Mouse (Mus musculus) layer of hippocampus, postnatal 36 days (tissue): ENCODE data around the gene Dock7. TPM values are rescaled to one million over a fixed set of nuclear protein-coding genes. Genes with fewer than 3 reads are reported as not detected.

Experiments used
- DNase-seq, 2 experiments: peaks; one replicate each; pipeline ENCODE4 v3.0.0; 2022
- total RNA-seq, 2 experiments: library from RNA; stranded (reverse); gene quantifications; 2 replicates each; pipeline ENCODE4 v1.2.3; 2021

The Dock7 gene
- total RNA-seq, 2 experiments from 2014 or later, result 33.4 to 35.9 TPM

DNA sequence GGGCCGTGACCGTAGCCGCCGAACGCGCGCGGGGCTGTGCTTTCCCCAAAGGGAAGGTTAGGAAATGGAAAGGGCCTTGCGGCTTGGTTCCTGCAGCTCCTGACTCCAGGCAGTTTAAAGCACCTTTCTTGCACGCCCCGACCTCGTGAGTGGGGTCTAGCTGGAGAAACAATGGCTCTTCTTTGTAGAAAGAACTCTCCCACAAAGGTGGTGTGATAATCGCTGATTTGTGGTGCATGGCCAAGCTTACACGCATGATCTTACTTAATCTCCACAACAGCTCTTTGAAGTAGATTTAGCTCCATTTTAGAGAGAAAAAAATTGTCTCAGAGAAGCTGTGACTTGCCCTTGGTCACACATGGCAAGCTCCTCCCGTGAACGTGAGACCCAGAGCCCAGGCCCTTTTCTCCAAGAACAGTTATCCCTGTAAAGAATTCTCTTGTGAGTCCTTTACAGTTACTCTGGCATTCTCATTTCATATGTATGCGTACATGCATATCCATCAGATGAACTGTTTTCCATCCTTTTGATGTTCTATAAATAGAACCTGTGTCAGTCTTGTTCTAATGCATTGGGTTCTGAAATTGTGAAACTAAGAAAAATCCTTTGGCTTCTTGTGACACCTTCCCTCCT, 524 bp upstream of the Dock7 start:
- no peak for DNase-seq

DNA sequence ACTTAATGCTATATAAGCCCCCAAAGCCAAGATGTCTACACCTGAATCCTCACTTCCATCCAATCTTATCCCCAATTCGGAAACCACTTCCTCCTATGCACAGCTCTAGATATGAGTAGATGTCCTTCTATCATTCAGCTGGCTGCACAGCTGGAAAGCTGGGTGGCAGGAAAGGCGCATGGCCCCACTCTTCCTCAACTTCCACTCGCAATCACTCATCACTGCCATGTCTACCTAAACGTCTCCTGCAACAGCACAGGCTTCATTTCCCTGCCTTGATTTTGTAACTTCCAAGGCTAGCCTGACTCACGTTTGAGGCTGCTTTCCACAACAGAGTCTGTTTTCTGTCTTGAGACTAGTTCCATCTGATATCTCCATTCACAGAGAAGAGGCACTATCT, 1.7 kb downstream of the Dock7 start:
- DNase-seq, result no peak

DNA sequence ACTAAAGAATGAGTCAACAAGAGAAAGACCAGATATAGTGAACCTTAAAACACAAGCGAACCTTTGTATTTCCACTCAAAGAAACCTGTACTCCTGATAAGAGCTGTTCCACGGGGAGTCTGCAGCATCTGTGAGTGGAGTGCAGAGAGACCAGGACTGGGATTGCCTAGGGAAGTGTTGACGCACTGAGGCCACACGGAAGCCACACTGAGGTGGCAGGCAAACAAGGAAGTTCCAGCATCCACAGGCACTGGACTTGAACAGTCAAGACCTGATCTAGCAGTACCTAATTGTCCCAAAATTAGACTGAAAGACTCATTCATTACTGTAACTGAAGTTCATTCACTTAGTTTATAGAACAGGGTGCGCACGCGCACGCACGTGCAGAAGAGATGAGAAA, 4.9 kb downstream of the Dock7 start:
- DNase-seq, result no peak

DNA sequence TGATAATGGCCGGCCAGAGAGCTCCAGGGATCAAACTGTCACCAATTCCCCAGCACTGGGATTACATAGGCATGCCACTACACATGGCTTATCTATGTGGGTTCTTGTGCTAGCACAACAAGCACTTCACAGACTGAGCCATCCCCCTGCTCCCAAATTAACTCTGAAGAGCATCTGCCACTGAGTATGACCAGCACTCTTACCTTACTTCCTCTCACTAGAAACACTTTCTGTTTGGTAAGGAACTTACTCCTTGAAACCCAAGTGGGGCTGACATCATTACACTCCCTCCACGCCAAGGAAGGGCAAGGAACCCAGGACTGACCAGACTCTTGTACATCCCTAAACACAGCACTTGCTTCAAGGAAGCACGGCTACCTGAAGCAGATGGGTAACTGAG, 9.0 kb downstream of the Dock7 start:
- no peak for DNase-seq

DNA sequence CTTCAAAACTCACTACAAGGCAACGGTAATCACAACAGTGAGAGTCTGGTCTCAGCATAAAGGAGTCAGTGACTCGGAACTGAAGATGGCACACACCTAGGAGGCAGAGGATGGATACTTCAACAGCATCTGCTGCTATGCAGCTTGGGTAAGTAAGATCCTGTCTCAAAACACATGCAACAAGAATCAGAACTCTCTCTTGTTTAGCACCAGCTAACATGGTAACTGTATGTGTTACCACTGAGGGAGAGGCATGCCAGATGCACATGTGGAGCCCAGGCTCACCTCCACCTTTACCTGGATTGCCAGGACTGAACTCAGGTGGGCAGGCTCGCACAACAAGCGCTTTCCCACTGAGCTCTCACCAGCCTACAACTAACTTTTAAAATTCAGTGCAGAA, 11.9 kb downstream of the Dock7 start:
- DNase-seq, result no peak

DNA sequence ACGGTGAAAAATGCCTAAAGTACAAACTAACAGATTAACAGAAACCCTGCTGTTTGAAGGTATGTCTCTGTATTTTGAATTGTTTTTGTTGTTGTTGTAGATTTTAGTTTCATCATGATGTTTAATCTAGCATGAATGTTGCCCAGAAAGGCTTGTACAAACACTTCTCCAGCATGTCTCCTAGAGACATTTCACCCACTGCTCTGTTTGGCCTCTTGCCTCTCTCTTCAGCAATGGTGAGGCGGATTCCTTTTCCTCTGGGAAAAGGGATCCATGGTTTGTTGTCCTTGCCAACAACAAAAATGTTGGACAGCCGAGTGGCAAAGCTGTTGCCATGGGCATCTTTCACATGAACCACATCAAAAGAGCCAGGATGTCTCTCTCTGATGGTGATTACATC, 17.9 kb downstream of the Dock7 start:
- DNase-seq, result no peak

DNA sequence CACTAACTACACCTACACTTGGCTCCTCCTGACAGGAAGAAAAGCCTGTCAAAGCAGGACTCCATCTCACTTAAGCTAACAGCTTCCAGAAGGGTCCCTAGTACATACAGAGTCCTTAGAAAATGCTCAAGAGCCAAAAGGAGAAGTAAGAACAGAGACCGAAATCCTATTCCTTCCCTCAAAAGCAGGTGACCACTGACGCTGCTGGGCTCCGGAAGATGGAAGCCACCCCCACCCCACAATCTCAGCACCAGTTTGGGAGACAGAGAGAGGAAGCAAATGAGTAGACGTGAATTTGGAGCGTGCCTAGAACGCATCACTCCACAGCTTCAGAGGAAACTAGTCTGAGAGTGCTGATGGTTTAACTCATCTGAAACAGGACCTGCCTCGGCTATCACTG, 20.0 kb downstream of the Dock7 start:
- no peak for DNase-seq

DNA sequence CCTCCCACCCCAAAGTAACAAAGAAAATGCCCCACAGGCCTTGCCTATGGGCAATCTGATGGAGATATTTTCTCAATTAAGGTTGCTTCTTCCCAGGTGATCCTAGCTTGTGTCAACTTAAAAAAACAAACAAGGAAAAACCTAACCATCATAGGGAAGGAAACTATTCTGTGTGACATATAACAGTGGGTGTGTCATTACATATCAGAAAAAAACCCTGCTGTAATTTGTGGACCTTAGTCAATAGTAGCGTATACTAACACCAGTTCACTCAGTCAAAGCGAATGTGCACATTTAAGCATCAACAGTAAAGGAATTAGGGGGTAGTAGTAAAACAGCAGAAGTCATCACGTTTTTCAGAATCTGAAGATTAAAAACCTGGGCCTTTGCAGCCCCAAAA, 28.9 kb downstream of the Dock7 start:
- no peak for DNase-seq

DNA sequence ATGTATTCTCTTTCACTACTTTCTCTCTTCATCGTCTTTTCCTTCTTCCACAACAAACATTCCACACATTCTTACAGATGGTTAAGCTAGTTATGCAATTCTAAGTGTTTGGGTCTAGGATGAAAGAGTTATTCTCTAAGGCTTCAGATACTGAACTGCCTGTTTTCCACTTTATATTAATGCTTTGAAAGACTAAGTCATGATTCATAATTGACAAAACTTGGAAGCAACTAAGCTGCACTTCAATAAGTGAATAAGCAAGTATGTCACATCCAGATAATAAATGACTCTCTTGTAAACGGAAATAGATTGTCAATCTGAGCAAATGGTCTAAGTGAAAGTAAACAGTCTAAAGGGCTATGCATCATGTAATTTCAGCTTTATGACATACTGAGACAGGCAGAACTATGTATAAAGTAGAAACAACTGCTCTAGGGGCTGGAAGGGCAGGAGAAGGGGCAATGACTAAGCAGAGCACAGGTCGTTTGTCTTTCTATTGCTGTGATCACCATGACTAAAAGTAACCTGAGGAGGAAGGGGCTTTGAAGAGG, 29.5 kb downstream of the Dock7 start:
- no peak for DNase-seq

DNA sequence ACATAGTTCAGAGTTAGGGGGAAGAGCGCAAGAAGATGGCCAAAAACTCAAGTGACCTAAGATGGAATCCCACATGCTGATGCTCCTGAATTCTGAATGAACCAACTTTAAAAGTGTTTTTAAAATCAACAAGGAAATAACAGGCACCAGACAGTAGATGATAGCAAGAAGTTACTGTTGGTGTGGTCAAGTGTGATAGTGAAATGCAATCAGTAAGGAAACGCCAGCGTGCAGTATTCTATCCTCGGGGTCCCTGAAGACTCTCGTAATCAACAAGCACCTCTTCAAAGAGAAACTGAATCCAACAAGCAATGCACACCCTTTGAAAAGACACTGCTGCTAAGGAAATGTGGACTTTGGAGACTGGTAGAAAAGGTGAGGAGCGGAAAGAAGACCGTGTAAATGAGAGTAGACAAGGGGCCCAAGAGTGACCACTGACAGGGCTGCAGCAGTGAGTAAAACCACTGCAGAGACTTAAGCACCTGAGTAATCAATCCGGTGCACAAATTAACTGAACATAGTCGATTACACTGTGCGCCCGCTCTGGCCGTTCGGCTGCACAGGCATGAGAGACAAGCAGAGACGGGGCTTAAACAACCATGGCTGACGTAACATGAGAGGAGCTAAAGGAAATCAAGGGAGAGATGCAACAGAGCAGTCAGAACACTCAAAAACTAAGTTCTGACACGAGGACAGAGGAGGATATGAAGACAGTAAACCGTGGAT, 32.8 kb downstream of the Dock7 start:
- DNase-seq, result no peak

DNA sequence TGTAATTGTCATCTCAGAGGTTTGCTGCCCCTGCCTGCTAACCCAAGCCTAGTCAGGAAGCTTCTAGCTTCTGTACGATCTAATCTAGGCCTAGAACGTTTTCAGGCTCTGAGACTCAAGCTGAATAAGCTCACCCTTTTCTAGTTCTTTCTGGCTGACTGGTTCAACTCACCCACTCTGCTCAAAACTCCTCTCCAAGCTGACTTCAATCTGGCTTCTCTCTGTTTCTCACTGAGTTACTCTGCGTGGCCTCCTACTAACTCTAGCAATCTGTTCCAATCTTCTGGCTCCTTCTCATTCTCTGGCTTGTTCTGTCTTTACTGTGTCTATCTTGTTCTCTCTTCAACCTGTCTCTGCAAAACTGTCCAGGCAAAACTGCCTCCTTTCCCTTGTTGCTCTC, 36.9 kb downstream of the Dock7 start:
- DNase-seq, result no peak

DNA sequence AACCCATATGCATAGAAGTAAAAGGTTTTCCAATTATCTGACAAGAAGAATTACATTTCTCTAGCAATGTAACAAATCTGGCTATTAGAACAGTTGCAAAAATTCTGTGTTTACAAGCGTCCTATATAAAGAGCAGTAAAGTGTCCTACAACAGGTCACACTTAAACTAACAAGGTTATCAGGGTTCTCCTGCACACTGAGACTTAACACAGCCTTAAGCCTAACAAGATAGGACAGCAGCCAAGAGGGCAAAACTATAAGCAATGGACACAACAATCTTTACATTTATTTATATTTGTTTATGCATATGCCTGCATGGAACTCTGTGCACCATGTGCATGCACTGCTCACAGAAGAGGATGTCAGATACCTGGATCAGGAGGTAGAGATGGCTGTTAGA, 39.5 kb downstream of the Dock7 start:
- no peak for DNase-seq

DNA sequence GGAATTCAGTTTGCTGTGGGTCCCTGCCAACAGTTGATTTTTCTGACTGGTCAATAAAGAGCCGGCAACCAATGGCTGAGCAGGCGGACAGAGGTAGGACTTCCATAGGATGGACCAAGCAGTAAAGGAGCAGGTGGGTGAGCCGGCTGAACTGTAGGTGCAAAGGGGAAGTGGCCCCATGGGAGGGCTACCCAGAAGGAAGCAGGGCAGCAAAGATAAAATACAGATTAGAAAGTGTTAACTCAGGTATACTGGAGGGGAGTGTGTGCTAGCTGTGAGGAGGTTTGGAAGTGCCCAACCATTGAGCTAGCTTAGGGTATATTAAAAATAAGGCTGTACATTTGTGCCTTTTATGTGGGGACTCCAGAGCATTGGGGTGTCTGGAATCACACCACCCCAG, 42.7 kb downstream of the Dock7 start:
- DNase-seq, result no peak

DNA sequence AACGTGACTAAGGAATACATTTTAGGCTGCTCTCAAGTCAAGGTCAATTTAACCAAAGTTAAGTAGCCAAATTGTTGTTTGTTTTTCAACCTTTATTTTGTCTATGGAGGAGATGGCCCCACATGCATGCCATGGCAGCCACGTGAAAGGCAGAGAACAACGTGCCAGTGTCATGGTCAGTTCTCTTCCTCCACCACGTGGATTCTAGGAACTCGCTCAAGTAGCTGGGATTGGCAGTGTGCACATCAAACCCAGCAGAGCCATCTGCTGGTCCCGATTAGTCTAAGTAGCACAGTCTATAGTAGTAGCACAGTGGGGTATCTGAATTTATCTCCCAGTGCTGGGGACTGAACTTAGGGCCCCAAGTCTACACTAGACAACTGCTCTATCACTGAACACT, 51.9 kb downstream of the Dock7 start:
- DNase-seq, result no peak

DNA sequence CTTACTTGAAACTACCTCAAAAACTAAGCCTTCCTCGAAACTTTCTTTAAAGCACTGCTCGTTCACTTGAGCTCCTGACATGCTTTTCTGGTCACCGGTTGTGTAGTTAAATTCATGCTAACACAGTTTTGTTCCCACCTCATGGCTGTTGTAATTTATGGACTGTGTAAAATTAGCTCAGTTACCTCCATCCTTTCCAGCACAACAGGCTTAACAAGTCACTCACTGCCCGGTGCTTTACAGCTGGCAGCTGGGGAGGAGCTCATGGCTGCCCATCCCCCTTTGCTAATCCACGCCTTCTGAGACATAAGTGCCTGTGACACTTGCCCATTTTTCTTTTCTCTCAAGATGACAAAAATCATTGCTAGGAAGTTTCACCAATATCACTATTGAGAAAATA, 56.2 kb downstream of the Dock7 start:
- DNase-seq, result no peak

DNA sequence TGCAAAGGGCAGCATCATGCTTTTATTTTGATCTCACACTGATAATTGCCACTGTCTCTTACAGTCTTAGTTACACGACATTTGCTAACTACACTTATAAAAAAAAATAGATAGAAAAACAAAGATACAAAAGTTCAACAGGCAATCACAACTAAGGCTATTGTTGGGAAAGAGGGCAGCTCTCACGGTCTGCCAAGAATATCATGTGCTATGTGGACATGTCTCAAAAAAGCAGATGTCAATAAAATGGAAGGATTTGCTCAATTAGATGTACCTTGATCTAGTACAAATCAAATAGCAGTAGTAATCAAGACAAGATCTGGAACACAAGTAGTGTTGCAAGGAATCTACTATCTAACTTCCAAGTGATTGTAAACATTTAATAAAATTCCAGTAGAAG, 72.1 kb downstream of the Dock7 start:
- DNase-seq, result no peak

DNA sequence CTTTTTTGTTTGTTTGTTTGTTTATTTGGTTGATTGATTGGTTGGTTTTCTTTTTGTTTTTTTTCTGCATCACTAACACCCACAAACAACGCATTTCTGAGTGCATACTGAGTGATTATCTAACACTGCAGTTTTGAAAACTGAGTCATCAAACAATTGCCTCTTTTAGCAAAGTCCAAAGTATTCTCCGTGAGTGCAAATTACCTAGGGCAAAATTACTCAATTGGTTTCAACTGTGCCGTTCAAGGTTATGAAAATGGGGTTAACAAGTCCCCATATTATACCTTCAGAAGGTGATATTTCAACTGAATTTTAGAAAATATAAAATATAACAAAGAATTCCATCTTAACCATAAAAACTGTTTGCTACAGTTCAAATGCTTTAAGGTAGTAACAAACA, 74.2 kb downstream of the Dock7 start:
- no peak for DNase-seq

DNA sequence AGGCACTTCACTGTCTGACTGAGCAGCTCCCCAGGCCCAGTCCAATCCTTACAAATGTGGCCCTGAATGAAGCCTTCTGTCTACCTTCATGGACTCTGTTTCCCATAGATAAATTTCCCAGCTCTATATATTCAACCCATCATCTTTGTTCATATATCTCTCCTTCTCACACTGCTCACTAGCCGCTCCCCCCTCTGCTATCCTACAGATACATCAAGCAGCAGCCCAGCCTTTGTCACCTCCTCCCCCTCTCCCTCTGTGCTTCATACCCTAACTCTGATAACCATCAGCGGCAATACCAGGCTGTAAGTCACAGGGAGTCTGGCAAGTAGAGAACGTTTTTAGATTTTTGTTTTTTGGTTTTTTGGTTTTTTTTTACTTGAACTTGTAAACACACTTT, 75.9 kb downstream of the Dock7 start:
- no peak for DNase-seq

DNA sequence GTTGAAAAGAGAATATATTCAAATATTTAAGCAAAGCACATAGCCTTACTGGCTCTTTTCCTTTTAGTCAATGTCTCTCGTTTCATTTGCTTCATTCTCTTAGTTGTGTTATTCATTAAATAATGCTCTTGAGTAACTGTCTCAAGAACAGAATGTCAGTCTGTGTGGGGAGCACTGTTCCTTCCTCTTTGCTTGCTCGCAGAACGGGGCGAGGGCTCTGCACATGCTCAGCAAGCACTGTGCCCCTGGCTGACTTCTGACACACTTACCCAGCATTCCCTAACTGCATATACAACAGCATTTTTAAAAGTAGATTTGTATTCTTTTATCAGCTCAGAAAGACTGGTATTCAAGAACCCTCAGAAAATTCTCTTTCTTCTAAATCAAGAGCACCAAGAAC, 87.8 kb downstream of the Dock7 start:
- DNase-seq, result peak in 1 of 2 experiments; percentile 9

DNA sequence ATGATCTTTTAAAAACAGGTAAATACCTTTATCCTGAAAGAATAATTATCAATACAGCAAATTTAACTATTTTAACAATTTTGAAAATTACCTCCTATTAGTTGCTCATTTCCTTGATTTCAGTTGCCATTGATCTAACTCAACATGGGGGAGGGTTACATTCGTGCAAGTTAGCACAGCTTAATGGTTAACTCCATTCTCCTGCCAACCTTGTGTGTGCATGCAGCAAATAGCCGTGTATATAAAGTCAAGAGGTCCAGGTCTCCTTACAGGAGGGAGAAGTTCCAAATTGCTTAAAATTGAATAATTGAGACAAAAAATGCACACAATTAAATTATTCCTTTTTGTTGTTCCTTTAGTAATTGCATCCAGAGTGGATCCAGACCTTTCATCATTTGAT, 90.0 kb downstream of the Dock7 start, which contains the start of gene Angptl3:
Gene Angptl3 (plus strand): TSS at position 269 of the 400 bp plus-strand sequence.
- DNase-seq, result no peak

DNA sequence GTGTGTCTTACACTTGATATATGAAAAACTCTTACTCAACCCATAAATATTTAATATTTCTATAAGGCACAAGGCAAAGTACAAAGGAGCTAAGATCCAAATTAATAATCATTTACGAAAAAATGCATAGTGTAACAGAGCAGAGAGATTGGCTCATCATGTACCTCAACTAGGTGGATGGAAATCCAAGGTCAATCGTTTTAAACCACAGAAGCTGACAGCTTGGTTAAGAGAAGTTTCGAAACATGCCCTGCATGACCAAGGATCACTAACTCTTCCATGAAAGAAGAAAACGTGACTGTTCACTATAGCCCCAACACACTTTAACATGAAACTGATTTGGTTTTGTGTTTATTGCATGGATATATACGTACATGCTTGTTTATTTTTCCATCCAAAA, 92.3 kb downstream of the Dock7 start:
- no peak for DNase-seq

DNA sequence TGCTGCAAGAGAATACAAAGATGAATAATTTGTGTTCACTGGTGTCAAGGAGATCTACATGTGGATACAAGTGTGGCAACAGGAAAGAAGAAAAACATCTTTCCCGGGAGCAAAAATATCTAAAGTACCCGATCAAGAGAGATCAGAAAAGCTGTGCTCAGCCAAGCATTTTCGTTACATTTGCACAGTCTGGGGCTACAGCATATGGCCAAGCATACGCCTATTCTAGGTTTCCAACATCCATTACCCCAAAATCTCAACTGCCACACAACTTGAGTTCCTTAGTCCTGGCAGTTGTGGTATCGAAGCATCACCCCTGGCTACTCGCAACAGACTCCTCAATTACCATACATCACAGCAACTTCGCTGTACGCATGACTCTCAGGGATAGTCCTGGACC, 98.5 kb downstream of the Dock7 start:
- no peak for DNase-seq

DNA sequence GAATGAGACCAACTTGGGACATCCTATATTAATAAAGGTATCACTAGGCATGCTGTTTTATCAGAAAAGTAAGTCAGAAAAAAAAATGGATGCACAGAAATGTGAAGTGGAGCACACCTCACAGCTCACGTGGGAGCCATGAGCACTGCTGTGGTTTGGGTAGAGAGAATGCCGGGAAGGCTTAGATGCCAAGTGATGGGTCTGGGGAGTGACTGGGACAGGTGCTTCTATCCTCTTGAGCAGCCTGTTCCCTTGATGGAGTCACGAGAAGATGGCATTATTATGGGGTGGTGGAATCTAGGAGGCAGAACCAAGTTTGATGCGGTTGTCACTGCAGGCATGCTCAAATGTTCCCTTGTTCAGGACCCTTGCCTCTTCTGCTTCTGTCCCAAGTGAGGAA, 109.7 kb downstream of the Dock7 start:
- no peak for DNase-seq

DNA sequence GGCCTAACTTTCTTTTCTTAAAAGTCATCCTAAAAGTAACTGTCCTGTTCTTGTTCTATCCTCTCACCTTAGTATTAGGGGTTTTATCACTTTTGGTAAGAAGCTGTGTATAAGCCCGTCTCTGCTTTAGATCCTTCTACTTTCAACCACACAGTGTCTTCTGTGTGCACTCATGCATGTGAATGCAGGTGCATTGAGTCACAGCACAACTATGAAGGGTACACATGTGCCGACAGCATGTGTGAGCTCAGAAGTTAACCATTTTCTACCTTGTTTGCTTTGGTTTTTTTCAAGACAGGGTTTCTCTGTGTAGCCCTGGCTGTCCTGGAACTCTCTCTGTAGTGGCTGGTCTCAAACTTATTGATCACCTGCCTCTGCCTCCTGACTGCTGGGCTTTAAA, 114.4 kb downstream of the Dock7 start:
- DNase-seq, result no peak
